Mouse (Mus musculus) heart, embryonic 16.5 days (tissue): ENCODE measurements around the gene Ldlrad1. TPM values are rescaled to one million over a fixed set of nuclear protein-coding genes. Genes with fewer than 3 reads are reported as not detected.
A peak's percentile ranks its signal among the peaks of the same experiment; 100 is the strongest.

Experiments
- ATAC-seq: fragments of 200-750 bp; cut with Nextera tagmentation; replicated peaks from 2 replicates; pipeline ENCODE4 v1.8.0; 2017; ENCODE audit warnings: moderate number of reproducible peaks; ENCODE audit not compliant: insufficient read depth, low FRiP score; ENCODE audit errors: extremely low read depth
- H3K27ac ChIP-seq: fragments of 300-500 bp; sonication (generic); 2 replicates; pipeline ENCODE4 v1.5.1; 2014; ENCODE audit warnings: mild to moderate bottlenecking, low read length, control low read depth, moderate library complexity
- H3K27me3 ChIP-seq: fragments of 300-500 bp; sonication (generic); 2 replicates; pipeline ENCODE4 v1.6.1; 2014; ENCODE audit warnings: low read length, mixed read lengths; ENCODE audit not compliant: control insufficient read depth, insufficient read depth
- H3K36me3 ChIP-seq: fragments of 300-500 bp; sonication (generic); 2 replicates; pipeline ENCODE4 v1.6.1; 2014; ENCODE audit not compliant: control insufficient read depth, insufficient read depth
- H3K4me1 ChIP-seq: fragments of 300-500 bp; sonication (generic); 2 replicates; pipeline ENCODE4 v1.6.1; 2014; ENCODE audit warnings: low read length, mixed read lengths; ENCODE audit not compliant: control insufficient read depth, insufficient read depth
- H3K4me2 ChIP-seq: fragments of 300-500 bp; sonication (generic); 2 replicates; pipeline ENCODE4 v1.6.1; 2014; ENCODE audit warnings: low read depth, mild to moderate bottlenecking, control low read depth, low read length
- H3K4me3 ChIP-seq: fragments of 300-500 bp; sonication (generic); 2 replicates; pipeline ENCODE4 v1.5.1; 2014; ENCODE audit warnings: mild to moderate bottlenecking, control low read depth, low read length
- H3K9ac ChIP-seq: fragments of 300-500 bp; sonication (generic); 2 replicates; pipeline ENCODE4 v1.6.1; 2014; ENCODE audit warnings: low read length, control low read depth
- H3K9me3 ChIP-seq: fragments of 300-500 bp; sonication (generic); replicated peaks from 2 replicates; pipeline ENCODE4 v1.6.1; 2016; ENCODE audit warnings: low read length; ENCODE audit not compliant: control insufficient read depth
- WGBS: fragments of 180-500 bp; shearing (Covaris S2); extraction: QIAGEN DNeasy Blood & Tissue Kit; methylation state at CpG from one replicate; pipeline ENCODE4 v1.1.7; 2014; 5-methylcytosine and 5-hydroxymethylcytosine counted together
- polyA plus RNA-seq: library from polyadenylated mRNA; unstranded; fragments of >200 nt; fragmentation: Nextera tagmentation; extraction: Ambion mirVana; gene quantifications from 2 replicates; pipeline ENCODE4 v1.2.1, GENCODE M21; 2015

Ldlrad1 gene
- polyA plus RNA-seq, 1 experiment from 2014 or later = not detected

GRCm38 (mm10) chr4:107221524-107221923 is 12.5 kb downstream of the Ldlrad1 start:
- Histone ChIP-seq H3K9ac (no peak overlapping the region), H3K27ac (no peak overlapping the region), H3K9me3 (no peaks in the 10 kb centered on the region), H3K4me3 (no peak overlapping the region), H3K36me3 (no peaks in the 10 kb centered on the region), H3K4me2 (no peak overlapping the region), H3K27me3 (peaks cover 15% of the 10 kb centered on the region), H3K4me1 (no peaks in the 10 kb centered on the region)
- ATAC-seq = no peak
- WGBS = 80% methylated on average over 5 of the region's 5 CpGs

DNA sequence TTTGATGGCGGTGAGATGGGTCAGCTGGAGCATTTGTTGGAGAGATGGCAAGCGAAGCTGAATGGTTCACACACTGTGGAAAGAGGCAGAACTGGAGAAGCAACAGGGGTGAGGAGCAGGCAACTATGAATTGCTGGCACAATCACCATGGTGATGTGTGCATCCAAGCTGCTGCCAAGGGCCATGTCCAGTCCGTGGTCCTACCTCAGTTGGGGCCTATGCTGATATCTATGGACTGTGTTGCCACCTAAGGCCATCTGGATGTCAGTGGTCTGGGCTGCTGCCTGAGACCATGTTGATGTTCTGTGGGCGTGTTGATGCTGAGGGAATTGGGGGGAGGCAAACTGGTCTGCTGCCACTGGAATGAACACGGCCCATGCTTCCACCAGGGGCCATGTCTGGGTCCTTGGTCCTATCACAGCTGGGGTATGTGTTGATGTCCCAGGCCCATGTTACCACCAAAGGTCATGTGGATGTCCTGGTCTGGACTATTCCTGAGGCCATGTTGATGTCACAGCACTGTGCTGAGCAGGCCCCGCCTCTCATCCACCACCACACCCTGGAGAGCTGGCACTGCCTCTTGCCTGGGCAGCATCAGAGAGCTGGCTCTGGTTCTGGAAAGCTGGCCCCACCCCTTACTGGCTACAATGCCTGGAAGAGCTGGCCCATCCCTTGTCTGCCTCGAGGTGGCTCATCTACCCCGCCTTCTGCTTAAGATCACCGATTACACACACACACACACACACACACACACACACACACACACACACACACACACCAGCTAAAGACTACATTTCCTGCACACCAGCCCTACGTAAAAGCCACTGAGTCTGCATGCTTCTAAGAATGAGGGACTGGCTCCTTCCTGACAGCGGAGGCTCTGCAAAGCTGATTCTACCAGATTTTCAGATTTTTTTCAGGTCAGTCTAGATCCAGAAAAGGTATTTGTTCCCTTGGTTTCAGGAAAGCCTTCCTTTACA is 14.5 kb downstream of the Ldlrad1 start:
- Histone ChIP-seq H3K27ac (no peak overlapping the region), H3K27me3 (peaks cover 4% of the 10 kb centered on the region), H3K9ac (no peak overlapping the region), H3K9me3 (no peaks in the 10 kb centered on the region), H3K4me2 (no peak overlapping the region), H3K36me3 (no peaks in the 10 kb centered on the region), H3K4me3 (no peak overlapping the region), H3K4me1 (no peaks in the 10 kb centered on the region)
- 76% methylated on average over 11 of the region's 11 CpGs for WGBS
- peak; percentile 55 for ATAC-seq

DNA sequence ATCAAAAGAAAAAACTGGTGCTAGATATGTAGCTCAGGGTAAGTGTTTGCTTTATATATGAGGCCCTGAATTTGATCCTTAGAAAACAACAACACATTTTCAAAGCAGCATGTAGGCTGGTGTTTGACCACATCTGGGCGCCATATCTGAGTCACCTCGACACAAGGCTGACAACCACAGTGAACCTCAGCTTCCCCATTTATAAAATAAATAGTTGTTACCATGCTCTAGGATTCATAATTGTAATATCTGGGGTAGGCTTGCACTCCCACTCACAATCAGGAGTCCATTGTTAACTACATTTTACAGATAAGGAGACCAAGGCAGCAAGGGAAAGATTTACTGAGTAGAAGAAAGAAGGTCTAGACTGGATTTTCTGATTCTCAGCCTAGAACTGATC is 17.3 kb downstream of the Ldlrad1 start:
- H3K27me3 ChIP-seq = no peaks in the 10 kb centered on the region
- no peaks in the 10 kb centered on the region for H3K36me3 ChIP-seq
- no peak overlapping the region for H3K27ac ChIP-seq
- H3K4me3 ChIP-seq = no peak overlapping the region
- H3K9ac ChIP-seq = no peak overlapping the region
- no peak for ATAC-seq
- H3K9me3 ChIP-seq = no peaks in the 10 kb centered on the region
- H3K4me2 ChIP-seq = no peak overlapping the region
- no peaks in the 10 kb centered on the region for H3K4me1 ChIP-seq
- 84% methylated on average over 2 of the region's 2 CpGs for WGBS

- Histone ChIP-seq H3K36me3 (peaks cover 28% of the 10 kb centered on the region), H3K27ac (no peak overlapping the region), H3K4me1 (no peaks in the 10 kb centered on the region), H3K4me2 (no peak overlapping the region), H3K27me3 (no peaks in the 10 kb centered on the region), H3K9ac (no peak overlapping the region), H3K9me3 (no peaks in the 10 kb centered on the region), H3K4me3 (no peak overlapping the region)
- WGBS = 41% methylated on average over 3 of the region's 3 CpGs
- no peak for ATAC-seq
Measured at GRCm38 (mm10) chr4:107232219-107232618, 23.2 kb downstream of the Ldlrad1 start.

DNA sequence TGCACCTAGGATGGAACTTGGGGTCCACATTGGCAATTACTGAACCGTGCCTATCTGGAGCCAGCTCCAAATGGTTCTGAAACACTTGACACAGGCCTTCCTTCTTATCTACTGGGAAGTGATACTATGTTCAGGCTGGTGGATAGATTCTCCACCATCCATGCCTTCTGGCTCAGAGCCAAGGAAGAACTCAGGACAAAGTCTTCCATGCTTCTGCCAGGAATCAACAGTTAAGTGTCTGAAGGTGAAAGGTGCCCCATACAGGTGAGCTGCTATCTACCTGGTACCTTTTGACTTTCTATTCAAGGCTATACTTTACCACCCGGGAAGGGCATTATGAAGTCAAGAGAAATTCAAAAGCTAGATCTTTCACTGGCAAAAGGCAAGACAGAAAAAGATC is 29.3 kb downstream of the Ldlrad1 start:
- ATAC-seq = no peak
- Histone ChIP-seq H3K9me3 (no peaks in the 10 kb centered on the region), H3K4me1 (no peaks in the 10 kb centered on the region), H3K9ac (no peak overlapping the region), H3K4me3 (no peak overlapping the region), H3K4me2 (no peak overlapping the region), H3K27ac (no peak overlapping the region), H3K36me3 (peaks cover 60% of the 10 kb centered on the region), H3K27me3 (no peaks in the 10 kb centered on the region)
- WGBS = 73% methylated on average over 2 of the region's 2 CpGs

DNA sequence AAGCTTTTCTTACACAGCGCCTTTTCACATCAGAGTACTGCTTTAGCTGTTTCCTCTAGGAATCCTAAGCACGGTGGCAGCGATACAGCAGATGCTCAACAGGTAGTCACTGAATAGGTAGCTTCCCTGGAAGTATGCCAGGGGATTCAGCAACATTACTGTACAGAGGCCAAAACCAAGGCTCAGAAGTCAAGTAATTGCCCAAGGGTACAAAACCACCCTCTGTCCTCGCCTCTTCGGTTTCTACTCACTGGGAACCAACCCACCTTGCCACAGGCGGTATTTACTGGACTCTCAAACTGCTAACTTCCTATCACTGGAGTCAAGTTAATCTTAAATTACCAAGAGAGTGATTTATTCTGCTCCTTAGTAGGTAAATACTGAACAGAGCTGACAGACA is 31.2 kb downstream of the Ldlrad1 start:
- Histone ChIP-seq H3K27me3 (no peaks in the 10 kb centered on the region), H3K4me3 (no peak overlapping the region), H3K4me1 (peaks cover 18% of the 10 kb centered on the region), H3K27ac (no peak overlapping the region), H3K4me2 (no peak overlapping the region), H3K9me3 (no peaks in the 10 kb centered on the region), H3K36me3 (peaks cover 46% of the 10 kb centered on the region), H3K9ac (no peak overlapping the region)
- ATAC-seq = no peak
- 93% methylated on average over 6 of the region's 6 CpGs for WGBS

- Histone ChIP-seq H3K4me2 (no peak overlapping the region), H3K27ac (0 out of 2 replicates have a peak overlapping the region, but pooled peaks have one; percentile 20), H3K9ac (no peak overlapping the region), H3K9me3 (no peaks in the 10 kb centered on the region), H3K4me3 (no peak overlapping the region), H3K4me1 (peaks cover 36% of the 10 kb centered on the region), H3K36me3 (peaks cover 25% of the 10 kb centered on the region), H3K27me3 (no peaks in the 10 kb centered on the region)
- no peak for ATAC-seq
- WGBS = 54% methylated on average over 6 of the region's 6 CpGs
Measured at GRCm38 (mm10) chr4:107243365-107244333, 34.7 kb downstream of the Ldlrad1 start.

GRCm38 (mm10) chr4:107245368-107245767 is 36.4 kb downstream of the Ldlrad1 start:
- H3K36me3 ChIP-seq = peaks cover 13% of the 10 kb centered on the region
- WGBS = 50% methylated on average over 2 of the region's 2 CpGs
- H3K27me3 ChIP-seq = no peaks in the 10 kb centered on the region
- H3K9ac ChIP-seq = no peak overlapping the region
- no peak overlapping the region for H3K4me3 ChIP-seq
- no peaks in the 10 kb centered on the region for H3K9me3 ChIP-seq
- H3K4me1 ChIP-seq = peaks cover 51% of the 10 kb centered on the region
- H3K27ac ChIP-seq = peak overlapping the region; percentile 73
- ATAC-seq = 0 out of 2 replicates have a peak, but pooled peaks have one; percentile 44
- H3K4me2 ChIP-seq = no peak overlapping the region
